Mouse (Mus musculus): ENCODE data around the gene Pde1b. TPM values are rescaled to one million over a fixed set of nuclear protein-coding genes. Genes with fewer than 3 reads are reported as not detected.

Gene Pde1b
- polyA plus RNA-seq, 1 experiment = 4.2 TPM

GRCm38 (mm10) chr15:103535786-103536185, 33.0 kb downstream of the Pde1b start:
- 74% methylated on average over 1 of the region's 1 CpGs for WGBS

GRCm38 (mm10) chr15:103536456-103536855, 33.6 kb downstream of the Pde1b start:
- WGBS = 37% methylated on average over 2 of the region's 2 CpGs
- H3K27me3 ChIP-seq (ENCODE audit: control insufficient read depth, insufficient read depth, low read length) = peaks cover 20% of the 10 kb centered on the region
- H3K27ac ChIP-seq (ENCODE audit: insufficient read depth, low read depth, low read length) = no peak overlapping the region
- TF ChIP-seq POLR2A (IDR thresholded peaks at IDR 0.05; ENCODE audit: low read depth, low read length) = no peak
- no peak for TF ChIP-seq CTCF (IDR thresholded peaks at IDR 0.05; ENCODE audit: extremely low read depth, insufficient read length, insufficient replicate concordance, low read depth, low read length)
- H3K36me3 ChIP-seq (ENCODE audit: control insufficient read depth, insufficient read depth, low read length) = no peaks in the 10 kb centered on the region
- H3K4me1 ChIP-seq (ENCODE audit: control insufficient read depth, insufficient read depth, insufficient read length, low read length) = 0 out of 2 replicates have a peak, but pooled peaks cover 4% of the 10 kb centered on the region
- H3K4me3 ChIP-seq (ENCODE audit: low read depth, low read length) = no peak overlapping the region

More at GRCm38 (mm10) chr15:103535786-103536185, 33.0 kb downstream of the Pde1b start:
- no peak overlapping the region for H3K27ac ChIP-seq (ENCODE audit: insufficient read depth, low read depth, low read length)
- 0 out of 2 replicates have a peak, but pooled peaks cover 4% of the 10 kb centered on the region for H3K4me1 ChIP-seq (ENCODE audit: control insufficient read depth, insufficient read depth, insufficient read length, low read length)
- no peaks in the 10 kb centered on the region for H3K36me3 ChIP-seq (ENCODE audit: control insufficient read depth, insufficient read depth, low read length)
- TF ChIP-seq CTCF (IDR thresholded peaks at IDR 0.05; ENCODE audit: extremely low read depth, insufficient read length, insufficient replicate concordance, low read depth, low read length) (no peak), POLR2A (IDR thresholded peaks at IDR 0.05; ENCODE audit: low read depth, low read length) (no peak)
- peaks cover 20% of the 10 kb centered on the region for H3K27me3 ChIP-seq (ENCODE audit: control insufficient read depth, insufficient read depth, low read length)
- H3K4me3 ChIP-seq (ENCODE audit: low read depth, low read length) = no peak overlapping the region

DNA sequence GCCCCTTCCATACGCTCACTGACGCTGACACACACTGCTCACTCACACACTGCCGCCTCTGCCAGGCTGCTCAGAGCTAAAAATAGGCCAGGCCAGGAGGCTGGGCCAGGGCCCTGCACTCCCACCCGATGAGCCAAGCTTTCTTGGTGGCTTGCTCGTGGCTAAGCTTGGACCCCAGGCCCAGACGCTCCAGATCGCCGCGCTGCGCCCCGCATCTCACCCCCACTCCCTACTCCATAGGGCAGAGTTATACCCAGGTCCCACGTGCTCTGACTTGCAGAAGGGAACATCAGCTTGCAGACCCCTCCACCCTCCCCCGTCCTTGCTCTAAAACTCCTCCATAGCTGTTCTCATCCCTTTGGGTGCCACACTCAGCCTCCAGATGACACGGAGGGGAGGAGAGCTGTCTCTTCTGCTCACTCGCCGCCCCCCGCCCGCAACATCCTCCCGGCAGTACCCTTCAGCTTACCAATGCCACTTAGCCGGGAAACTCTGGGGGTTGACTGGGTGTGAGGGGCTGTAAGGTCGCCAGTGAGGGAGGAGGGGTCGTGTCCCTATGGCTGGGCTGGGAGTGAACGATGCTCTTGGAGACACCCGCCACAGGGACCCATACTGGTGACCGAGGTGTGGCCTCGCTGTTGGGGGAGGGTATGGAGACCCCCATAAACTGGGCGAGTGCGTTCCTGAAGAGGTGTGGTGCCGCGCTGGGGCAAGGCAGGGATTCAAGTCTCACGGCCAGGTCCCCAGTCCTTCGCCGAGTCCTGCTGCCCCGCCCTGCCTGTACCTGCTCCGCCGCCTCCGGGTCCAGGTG, 34.4 kb downstream of the Pde1b start:
- H3K4me1 ChIP-seq (ENCODE audit: control insufficient read depth, insufficient read depth, insufficient read length, low read length) = 0 out of 2 replicates have a peak, but pooled peaks cover 4% of the 10 kb centered on the region
- no peaks in the 10 kb centered on the region for H3K36me3 ChIP-seq (ENCODE audit: control insufficient read depth, insufficient read depth, low read length)
- peaks cover 20% of the 10 kb centered on the region for H3K27me3 ChIP-seq (ENCODE audit: control insufficient read depth, insufficient read depth, low read length)
- TF ChIP-seq CTCF (IDR thresholded peaks at IDR 0.05; ENCODE audit: extremely low read depth, insufficient read length, insufficient replicate concordance, low read depth, low read length) (no peak), POLR2A (IDR thresholded peaks at IDR 0.05; ENCODE audit: low read depth, low read length) (no peak)
- peak overlapping the region; percentile 62 for H3K4me3 ChIP-seq (ENCODE audit: low read depth, low read length)
- 10% methylated on average over 37 of the region's 37 CpGs for WGBS
- H3K27ac ChIP-seq (ENCODE audit: insufficient read depth, low read depth, low read length) = no peak overlapping the region

DNA sequence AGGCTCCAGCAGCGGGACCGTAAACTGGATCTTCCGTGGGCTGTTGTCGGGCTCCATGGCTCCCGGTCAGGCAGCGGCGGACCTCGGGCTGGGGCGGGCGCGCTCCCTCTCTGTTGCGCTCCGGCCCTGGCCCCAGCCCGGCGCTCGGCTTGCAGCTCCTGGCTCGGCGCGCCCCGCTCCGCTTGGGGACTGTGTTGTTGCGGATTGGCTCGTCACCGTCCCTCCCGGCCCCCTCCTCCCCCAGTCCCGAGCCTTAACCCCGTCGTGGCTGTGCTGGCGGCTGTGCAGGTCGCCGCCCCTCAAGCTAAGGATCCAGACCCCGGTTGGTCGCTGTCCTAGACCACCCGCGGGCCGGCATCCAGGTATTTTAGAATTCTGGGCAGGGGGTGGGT, 35.0 kb downstream of the Pde1b start, which contains the start of gene Ppp1r1a:
Gene Ppp1r1a (minus strand): TSS at position 182 of the 392 bp plus-strand sequence.
- H3K4me1 ChIP-seq (ENCODE audit: control insufficient read depth, insufficient read depth, insufficient read length, low read length) = 0 out of 2 replicates have a peak, but pooled peaks cover 4% of the 10 kb centered on the region
- peaks cover 20% of the 10 kb centered on the region for H3K27me3 ChIP-seq (ENCODE audit: control insufficient read depth, insufficient read depth, low read length)
- no peak within 1 kb of the TSS for H3K27ac ChIP-seq (ENCODE audit: insufficient read depth, low read depth, low read length)
- TF ChIP-seq CTCF (IDR thresholded peaks at IDR 0.05; ENCODE audit: extremely low read depth, insufficient read length, insufficient replicate concordance, low read depth, low read length) (no peak), POLR2A (IDR thresholded peaks at IDR 0.05; ENCODE audit: low read depth, low read length) (no peak)
- 2% methylated on average over 36 of the region's 36 CpGs for WGBS
- peak within 1 kb of the TSS; percentile 62 for H3K4me3 ChIP-seq (ENCODE audit: low read depth, low read length)
- no peaks in the 10 kb centered on the region for H3K36me3 ChIP-seq (ENCODE audit: control insufficient read depth, insufficient read depth, low read length)

- TF ChIP-seq POLR2A (IDR thresholded peaks at IDR 0.05; ENCODE audit: low read depth, low read length) (no peak), CTCF (IDR thresholded peaks at IDR 0.05; ENCODE audit: extremely low read depth, insufficient read length, insufficient replicate concordance, low read depth, low read length) (no peak)
- Histone ChIP-seq H3K4me1 (ENCODE audit: control insufficient read depth, insufficient read depth, insufficient read length, low read length) (0 out of 2 replicates have a peak, but pooled peaks cover 4% of the 10 kb centered on the region), H3K36me3 (ENCODE audit: control insufficient read depth, insufficient read depth, low read length) (no peaks in the 10 kb centered on the region), H3K27me3 (ENCODE audit: control insufficient read depth, insufficient read depth, low read length) (peaks cover 20% of the 10 kb centered on the region), H3K27ac (ENCODE audit: insufficient read depth, low read depth, low read length) (no peak overlapping the region), H3K4me3 (ENCODE audit: low read depth, low read length) (no peak overlapping the region)
- WGBS = 86% methylated on average over 2 of the region's 2 CpGs
Observed at GRCm38 (mm10) chr15:103539259-103539658, 36.4 kb downstream of the Pde1b start.

DNA sequence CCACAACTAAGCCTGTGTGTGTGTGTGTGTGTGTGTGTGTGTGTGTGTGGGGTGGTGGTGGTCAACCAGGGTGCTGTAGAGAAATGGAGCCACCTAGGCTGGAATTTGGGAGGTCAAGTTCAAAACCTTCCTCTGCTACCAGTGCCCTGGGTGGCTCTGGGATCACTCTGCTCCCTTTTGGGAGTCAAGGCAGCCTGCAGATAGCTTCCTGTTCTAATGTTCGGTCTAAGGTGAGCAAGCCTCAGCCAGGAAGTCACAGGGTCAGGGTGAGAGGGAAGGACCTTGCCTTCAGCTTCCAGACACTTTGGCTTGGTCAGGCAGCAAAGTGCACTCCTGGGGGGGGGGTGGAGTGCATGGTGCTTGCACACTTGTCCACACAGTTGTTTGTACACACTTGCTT, 37.8 kb downstream of the Pde1b start:
- Histone ChIP-seq H3K36me3 (ENCODE audit: control insufficient read depth, insufficient read depth, low read length) (no peaks in the 10 kb centered on the region), H3K27me3 (ENCODE audit: control insufficient read depth, insufficient read depth, low read length) (peaks cover 20% of the 10 kb centered on the region), H3K4me3 (ENCODE audit: low read depth, low read length) (no peak overlapping the region), H3K4me1 (ENCODE audit: control insufficient read depth, insufficient read depth, insufficient read length, low read length) (0 out of 2 replicates have a peak, but pooled peaks cover 4% of the 10 kb centered on the region), H3K27ac (ENCODE audit: insufficient read depth, low read depth, low read length) (no peak overlapping the region)
- 74% methylated on average over 1 of the region's 1 CpGs for WGBS
- TF ChIP-seq POLR2A (IDR thresholded peaks at IDR 0.05; ENCODE audit: low read depth, low read length) (no peak), CTCF (IDR thresholded peaks at IDR 0.05; ENCODE audit: extremely low read depth, insufficient read length, insufficient replicate concordance, low read depth, low read length) (no peak)

GRCm38 (mm10) chr15:103542526-103542925, 39.7 kb downstream of the Pde1b start:
- Histone ChIP-seq H3K27me3 (ENCODE audit: control insufficient read depth, insufficient read depth, low read length) (peaks cover 7% of the 10 kb centered on the region), H3K27ac (ENCODE audit: insufficient read depth, low read depth, low read length) (no peak overlapping the region), H3K36me3 (ENCODE audit: control insufficient read depth, insufficient read depth, low read length) (no peaks in the 10 kb centered on the region), H3K4me3 (ENCODE audit: low read depth, low read length) (no peak overlapping the region), H3K4me1 (ENCODE audit: control insufficient read depth, insufficient read depth, insufficient read length, low read length) (0 out of 2 replicates have a peak, but pooled peaks cover 2% of the 10 kb centered on the region)
- TF ChIP-seq CTCF (IDR thresholded peaks at IDR 0.05; ENCODE audit: extremely low read depth, insufficient read length, insufficient replicate concordance, low read depth, low read length) (no peak), POLR2A (IDR thresholded peaks at IDR 0.05; ENCODE audit: low read depth, low read length) (no peak)

Measured in small intestine, adult 2 months (tissue).